Mouse (Mus musculus): ENCODE results near the gene Klrb1b. TPM values are rescaled to one million over a fixed set of nuclear protein-coding genes. Genes with fewer than 3 reads are reported as not detected.
"Not testable (repeated sequence)": the region's sequence is repeated elsewhere in the genome, so short reads cannot be mapped to it uniquely, and the experiment has no call there.

The Klrb1b gene
- polyA plus RNA-seq, 1 experiment = 2.4 TPM

DNA sequence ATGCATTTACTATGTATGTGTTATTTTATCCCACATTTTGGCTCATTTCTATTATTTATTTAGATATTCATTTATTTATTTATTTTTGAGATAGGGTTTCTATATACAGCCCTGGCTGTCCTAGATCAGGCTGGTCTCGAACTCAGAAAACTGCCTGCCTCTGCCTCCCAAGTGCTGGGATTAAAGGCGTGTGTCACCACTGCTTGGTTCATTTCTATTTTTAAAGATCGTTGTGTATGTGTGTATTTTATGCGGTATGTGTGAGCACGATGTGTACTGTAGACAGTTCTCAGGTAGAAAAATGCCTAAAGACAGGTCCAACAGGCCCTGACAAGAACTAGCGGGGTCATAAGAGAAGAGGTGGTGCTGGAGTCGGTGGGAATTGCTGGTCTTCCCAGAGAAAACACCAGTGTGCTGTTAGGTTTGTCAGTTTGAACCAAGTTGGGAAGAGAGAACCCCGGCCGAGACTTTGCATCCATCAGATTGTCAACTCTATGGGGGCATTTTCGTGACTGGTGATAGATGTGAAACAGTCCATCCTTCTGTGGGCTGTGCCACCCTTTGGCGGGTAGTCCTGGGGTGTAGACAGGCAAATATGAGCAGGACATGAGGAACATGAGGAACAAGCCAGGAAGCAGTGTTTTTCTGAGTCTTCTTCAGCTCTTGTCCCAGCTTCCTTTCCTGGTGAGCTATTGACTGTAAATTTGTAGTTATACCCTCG lies 28.8 kb downstream of the Klrb1b start:
- no peak overlapping the region for H3K4me3 ChIP-seq (replicated peaks; ENCODE audit: extremely low read depth, low read depth, low read length)
- peaks cover 4% of the 10 kb centered on the region; the same call in 1 of the 2 replicates for H3K4me1 ChIP-seq (ENCODE audit: control insufficient read depth, insufficient read depth, low read length)
- no peak for TF ChIP-seq CTCF (IDR thresholded peaks at IDR 0.05; ENCODE audit: insufficient read depth, low read length)
- TF ChIP-seq POLR2A (IDR thresholded peaks at IDR 0.05; ENCODE audit: borderline replicate concordance, extremely low read depth, low read depth, low read length) = no peak
- 73% methylated on average over 12 of the region's 12 CpGs for WGBS
- DNase-seq = no peak

DNA sequence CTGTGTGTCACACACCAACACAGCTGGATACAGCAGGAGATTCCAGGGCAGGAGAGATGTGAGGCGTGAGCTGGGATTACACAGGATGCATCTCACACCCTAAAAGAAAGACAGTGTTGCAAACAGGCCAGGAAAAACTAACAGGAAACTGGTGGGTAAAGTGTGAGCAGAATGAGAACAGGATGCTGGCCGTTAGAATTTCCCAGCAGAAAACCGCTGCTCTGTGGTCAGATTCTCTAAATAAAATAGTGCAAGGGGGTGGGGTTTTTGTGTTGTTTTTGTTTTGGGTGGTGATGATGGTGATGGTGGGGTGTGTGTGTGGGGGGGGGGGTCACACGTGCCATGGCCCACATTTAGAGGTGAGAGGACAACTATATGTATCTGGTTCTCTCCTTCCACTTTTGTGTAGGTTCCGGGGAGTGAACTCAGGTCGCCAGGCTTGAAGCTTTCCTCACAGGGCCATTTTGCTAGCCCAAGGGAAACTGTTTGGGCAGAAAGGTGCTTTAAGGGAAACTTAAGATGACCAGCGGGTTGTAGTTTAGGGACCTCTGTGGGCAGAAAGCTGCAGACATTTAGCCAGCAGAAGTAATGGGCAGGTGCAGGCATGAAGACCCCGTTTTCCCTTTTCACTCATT lies 29.7 kb downstream of the Klrb1b start:
- no peak for DNase-seq
- TF ChIP-seq CTCF (IDR thresholded peaks at IDR 0.05; ENCODE audit: insufficient read depth, low read length) = no peak
- no peak for TF ChIP-seq POLR2A (IDR thresholded peaks at IDR 0.05; ENCODE audit: borderline replicate concordance, extremely low read depth, low read depth, low read length)
- Histone ChIP-seq H3K4me1 (ENCODE audit: control insufficient read depth, insufficient read depth, low read length) (peaks cover 4% of the 10 kb centered on the region; the same call in 1 of the 2 replicates), H3K4me3 (replicated peaks; ENCODE audit: extremely low read depth, low read depth, low read length) (no peak overlapping the region)
- WGBS = 54% methylated on average over 8 of the region's 8 CpGs

DNA sequence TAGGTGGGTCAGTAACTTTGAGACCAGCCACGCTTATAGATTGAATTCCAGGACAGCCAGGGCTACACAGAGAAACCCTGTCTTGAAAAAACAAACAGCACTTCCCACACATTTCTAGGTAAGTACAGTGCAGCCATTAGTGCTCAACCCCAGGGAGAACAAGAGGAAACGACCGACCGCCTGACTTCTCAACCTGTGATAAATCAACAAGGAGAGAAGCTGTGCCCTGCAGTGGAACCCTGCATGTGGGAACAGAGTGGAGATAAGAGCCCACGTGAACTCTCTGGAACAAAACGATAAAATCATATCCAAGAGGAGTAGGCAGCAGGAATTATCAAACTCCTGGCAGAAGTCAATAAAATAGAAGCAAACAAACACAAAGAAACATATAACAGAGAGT lies 32.4 kb downstream of the Klrb1b start:
- DNase-seq = no peak
- no peak overlapping the region for H3K4me3 ChIP-seq (replicated peaks; ENCODE audit: extremely low read depth, low read depth, low read length)
- TF ChIP-seq POLR2A (IDR thresholded peaks at IDR 0.05; ENCODE audit: borderline replicate concordance, extremely low read depth, low read depth, low read length) = no peak
- TF ChIP-seq CTCF (IDR thresholded peaks at IDR 0.05; ENCODE audit: insufficient read depth, low read length) = no peak
- H3K4me1 ChIP-seq (ENCODE audit: control insufficient read depth, insufficient read depth, low read length) = peaks cover 4% of the 10 kb centered on the region; the same call in 1 of the 2 replicates
- 39% methylated on average over 6 of the region's 6 CpGs for WGBS

DNA sequence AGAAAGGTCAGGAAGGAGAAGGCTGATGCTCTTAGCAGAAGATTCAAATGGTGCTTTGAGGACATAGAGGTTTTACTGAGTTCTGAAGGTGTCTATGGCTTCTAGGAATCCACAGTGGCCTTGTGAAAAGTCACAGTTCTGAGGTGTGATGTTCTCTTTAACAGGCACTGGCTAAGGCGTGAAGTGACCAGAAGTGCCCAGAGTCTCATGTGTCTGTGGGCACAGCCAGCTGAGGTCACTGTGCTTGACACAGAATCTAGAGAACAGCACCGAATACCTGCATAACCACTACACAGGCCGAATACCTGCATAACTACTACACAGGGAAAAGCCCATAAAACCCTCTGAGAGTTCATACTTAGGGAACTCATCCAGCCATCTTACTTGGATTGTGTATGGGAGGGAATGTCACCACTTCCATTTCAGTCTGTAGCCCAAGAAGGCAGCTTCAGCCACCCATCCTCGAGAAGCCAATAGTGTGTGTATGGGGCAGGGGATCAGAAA lies 35.6 kb downstream of the Klrb1b start:
- H3K4me1 ChIP-seq (ENCODE audit: control insufficient read depth, insufficient read depth, low read length); H3K4me3 ChIP-seq (replicated peaks; ENCODE audit: extremely low read depth, low read depth, low read length); DNase-seq: not testable (repeated sequence)
- WGBS = 83% methylated on average over 4 of the region's 4 CpGs

DNA sequence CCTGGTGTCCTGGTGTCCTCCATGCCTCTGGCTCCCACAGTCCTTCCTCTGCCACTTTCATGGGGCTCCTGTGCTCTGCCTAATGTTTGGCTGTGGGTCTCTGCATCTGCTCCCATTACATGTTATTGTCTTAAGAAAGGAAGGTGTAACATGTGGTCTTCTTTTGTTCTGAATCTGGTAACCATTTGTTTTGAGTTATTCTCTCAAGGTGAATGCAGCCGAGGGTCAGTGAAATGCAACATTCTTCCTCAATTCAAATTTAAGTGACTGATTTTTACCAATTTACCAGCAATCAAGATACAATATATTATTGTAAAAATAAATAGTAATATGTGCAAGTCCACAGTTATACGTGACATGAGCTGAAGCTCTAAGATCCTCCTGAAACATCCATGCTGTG lies 37.0 kb downstream of the Klrb1b start, which contains the start of gene Klrb1c:
TSS of gene Klrb1c (minus strand) at position 101 of the 400 bp plus-strand sequence.
- WGBS = 90% methylated on average over 2 of the region's 2 CpGs
- Histone ChIP-seq H3K4me1 (ENCODE audit: control insufficient read depth, insufficient read depth, low read length) (no peaks in the 10 kb centered on the region), H3K4me3 (replicated peaks; ENCODE audit: extremely low read depth, low read depth, low read length) (no peak within 1 kb of the TSS)
- no peak for DNase-seq
- TF ChIP-seq CTCF (IDR thresholded peaks at IDR 0.05; ENCODE audit: insufficient read depth, low read length) (no peak), POLR2A (IDR thresholded peaks at IDR 0.05; ENCODE audit: borderline replicate concordance, extremely low read depth, low read depth, low read length) (no peak)

DNA sequence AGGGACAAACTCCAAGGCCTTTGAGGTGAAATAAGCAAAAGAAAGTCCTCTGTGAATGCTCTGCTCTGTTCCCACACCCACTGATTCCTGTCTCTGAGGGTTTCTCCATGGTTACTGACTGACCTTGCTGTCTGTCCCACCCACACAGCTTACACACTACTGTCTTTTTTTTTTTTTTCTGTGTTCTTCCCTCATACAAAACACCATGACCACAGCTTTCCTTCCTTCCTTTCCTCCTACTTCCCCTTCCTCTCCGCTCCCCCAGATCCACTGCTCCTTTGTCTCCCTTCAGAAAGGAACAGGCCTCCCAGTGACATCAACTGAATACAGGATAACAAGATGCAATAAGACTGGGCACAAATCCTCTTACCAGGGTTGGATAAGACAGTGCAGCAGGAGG lies 37.6 kb downstream of the Klrb1b start:
- DNase-seq = no peak
- Histone ChIP-seq H3K4me3 (replicated peaks; ENCODE audit: extremely low read depth, low read depth, low read length) (no peak overlapping the region), H3K4me1 (ENCODE audit: control insufficient read depth, insufficient read depth, low read length) (no peaks in the 10 kb centered on the region)
- 71% methylated on average over 1 of the region's 1 CpGs for WGBS
- TF ChIP-seq CTCF (IDR thresholded peaks at IDR 0.05; ENCODE audit: insufficient read depth, low read length) (no peak), POLR2A (IDR thresholded peaks at IDR 0.05; ENCODE audit: borderline replicate concordance, extremely low read depth, low read depth, low read length) (no peak)

DNA sequence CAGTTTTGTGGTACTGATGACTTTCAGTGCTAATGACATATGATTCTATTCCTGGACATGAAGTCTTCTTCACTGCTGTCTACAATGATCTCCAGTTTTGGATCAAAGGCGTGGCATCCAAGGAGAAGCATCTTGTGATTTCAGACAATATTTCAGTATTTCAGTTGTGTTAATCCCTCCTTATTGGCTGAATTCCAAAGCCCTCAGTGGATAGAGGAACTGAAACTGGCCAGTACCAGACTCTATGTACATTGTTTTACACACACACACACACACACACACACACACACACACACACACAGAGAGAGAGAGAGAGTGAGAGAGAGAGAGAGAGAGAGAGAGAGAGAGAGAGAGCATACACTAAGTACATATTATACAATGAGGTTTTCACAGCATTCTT lies 39.7 kb downstream of the Klrb1b start:
- not testable (repeated sequence) for H3K4me3 ChIP-seq (replicated peaks; ENCODE audit: extremely low read depth, low read depth, low read length); DNase-seq; H3K4me1 ChIP-seq (ENCODE audit: control insufficient read depth, insufficient read depth, low read length)
- WGBS = 67% methylated on average over 1 of the region's 1 CpGs

DNA sequence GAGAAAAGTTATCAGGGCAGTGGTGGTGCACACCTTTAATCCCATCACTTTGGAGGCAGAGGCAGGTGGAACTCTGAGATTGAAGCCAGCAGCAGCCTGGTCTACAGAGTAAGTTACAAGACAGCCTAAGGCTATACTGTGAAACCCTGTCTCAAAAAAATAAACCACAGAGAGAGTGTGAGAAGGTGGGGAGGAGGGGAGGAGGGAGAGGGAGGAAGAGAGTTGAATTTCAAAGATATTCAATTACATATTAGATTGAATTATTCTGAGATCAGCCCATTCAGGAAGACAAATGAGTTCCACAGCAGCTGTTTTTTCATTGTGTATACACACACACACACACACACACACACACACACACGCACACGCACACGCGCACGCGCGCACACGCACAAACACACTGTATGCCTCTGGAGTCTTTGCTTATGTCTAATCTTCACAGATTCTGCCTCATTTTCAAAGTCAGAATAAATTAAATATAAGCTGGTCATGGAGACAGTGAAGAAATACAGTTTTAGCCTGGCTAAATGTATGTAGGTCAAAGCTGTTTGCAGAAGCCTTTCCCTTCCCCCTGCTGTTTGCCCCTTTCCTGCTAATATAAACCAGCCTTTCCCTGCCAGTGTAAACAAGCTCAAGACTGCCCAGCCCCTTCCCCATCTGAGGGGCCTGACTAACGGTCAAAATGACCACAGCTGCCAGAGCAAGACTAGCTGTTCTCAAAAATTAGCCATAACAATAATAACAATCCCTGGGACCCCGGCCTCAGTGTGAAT lies 56.5 kb downstream of the Klrb1b start:
- no peak overlapping the region for H3K4me3 ChIP-seq (replicated peaks; ENCODE audit: extremely low read depth, low read depth, low read length)
- TF ChIP-seq POLR2A (IDR thresholded peaks at IDR 0.05; ENCODE audit: borderline replicate concordance, extremely low read depth, low read depth, low read length) (no peak), CTCF (IDR thresholded peaks at IDR 0.05; ENCODE audit: insufficient read depth, low read length) (no peak)
- H3K4me1 ChIP-seq (ENCODE audit: control insufficient read depth, insufficient read depth, low read length) = no peaks in the 10 kb centered on the region
- no peak for DNase-seq
- 50% methylated on average over 10 of the region's 10 CpGs for WGBS

DNA sequence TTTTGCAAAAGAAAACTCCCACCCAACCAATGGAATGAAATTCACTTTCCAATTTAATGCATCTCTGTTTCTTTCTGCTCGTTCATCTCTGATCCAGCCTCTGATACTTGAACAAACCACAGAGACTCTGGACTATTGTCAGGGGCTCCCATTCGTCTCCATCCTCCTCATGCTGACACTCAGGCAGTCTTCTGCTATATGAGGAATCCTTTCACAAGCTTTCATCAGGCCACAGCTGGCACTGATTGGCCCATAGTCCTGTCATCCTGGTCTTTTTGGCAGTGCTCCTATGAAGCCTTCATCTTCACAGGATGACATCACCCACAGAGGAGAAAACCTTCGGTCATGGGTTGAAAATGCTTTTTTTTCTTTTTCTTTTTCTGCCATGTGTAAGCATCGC lies 58.1 kb downstream of the Klrb1b start:
- TF ChIP-seq CTCF (IDR thresholded peaks at IDR 0.05; ENCODE audit: insufficient read depth, low read length) = no peak
- no peak for TF ChIP-seq POLR2A (IDR thresholded peaks at IDR 0.05; ENCODE audit: borderline replicate concordance, extremely low read depth, low read depth, low read length)
- 80% methylated on average over 4 of the region's 4 CpGs for WGBS
- Histone ChIP-seq H3K4me3 (replicated peaks; ENCODE audit: extremely low read depth, low read depth, low read length) (no peak overlapping the region), H3K4me1 (ENCODE audit: control insufficient read depth, insufficient read depth, low read length) (no peaks in the 10 kb centered on the region)
- no peak for DNase-seq

Data from lung, adult 2 months (tissue).